Mouse (Mus musculus): ENCODE results near the gene Nav2. TPM values are rescaled to one million over a fixed set of nuclear protein-coding genes. Genes with fewer than 3 reads are reported as not detected.
A peak's percentile ranks its signal among the peaks of the same experiment; 100 is the strongest.

Gene Nav2
- total and polyA plus RNA-seq, 3 experiments: under 0.01 TPM; not detected in 2

DNA sequence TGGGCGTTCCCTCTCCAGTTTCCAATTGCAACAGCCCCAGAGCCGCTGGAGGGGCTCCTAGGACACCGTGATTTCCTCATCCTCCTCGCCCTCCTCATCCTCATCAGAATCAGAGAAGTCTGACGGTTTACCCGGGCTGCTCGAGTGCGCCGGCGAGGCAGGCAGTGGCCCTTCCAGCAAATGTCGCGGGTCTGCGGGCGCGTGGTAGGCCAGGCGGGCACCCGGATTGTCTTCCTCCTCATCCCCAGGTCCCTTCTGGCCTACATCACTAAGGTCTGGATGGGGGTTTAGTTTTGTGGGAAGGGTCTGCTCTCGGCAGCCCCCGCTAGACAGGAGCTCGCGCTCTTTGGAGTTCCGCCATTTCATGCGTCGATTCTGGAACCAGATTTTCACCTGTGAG, 723.9 kb downstream of the Nav2 start:
- no peak overlapping the region for H3K4me3 ChIP-seq (replicated peaks in 1 of 3; ENCODE audit: low read depth in 2 of 3, low read length in 2 of 3, poor library complexity in 1 of 3)
- in situ Hi-C loops (cut with MboI; ENCODE audit: low pct_ligation_motif_present, low pct_unique_long_range_greater_than_20kb, low sequenced_read_pairs): no loop called here
- no peaks in the 10 kb centered on the region for H3K36me3 ChIP-seq (replicated peaks in 1 of 2; ENCODE audit: control insufficient read depth in 1 of 2, insufficient read depth in 1 of 2, low read length in 1 of 2)
- DNase-seq (ENCODE audit: extremely low read depth): no peak
- H3K27me3 ChIP-seq (replicated peaks): no peaks in the 10 kb centered on the region
- dilution Hi-C loops (cut with MboI; ENCODE audit: extremely low pct_ligation_motif_present, extremely low pct_unique_long_range_greater_than_20kb, low sequenced_read_pairs): no loop called here
- no peak overlapping the region for H3K27ac ChIP-seq (ENCODE audit: insufficient read depth, low read depth)
- H3K4me1 ChIP-seq (ENCODE audit: control insufficient read depth in 1 of 2, insufficient read depth in 2 of 2): peaks cover 4 to 19% of the 10 kb centered on the region in 2 experiments
- no peak overlapping the region for H3K9ac ChIP-seq (ENCODE audit: insufficient read depth, low read depth)
- no peaks in the 10 kb centered on the region for H3K79me2 ChIP-seq (replicated peaks; ENCODE audit: control insufficient read depth, extremely low read depth, insufficient read depth, poor library complexity, severe bottlenecking)
- TF ChIP-seq SIN3A (IDR thresholded peaks at IDR 0.05; ENCODE audit: low read length): no peak
- TF ChIP-seq SMC3 (IDR thresholded peaks at IDR 0.05; ENCODE audit: low read depth, low read length): no peak
- no peak for TF ChIP-seq MAX (IDR thresholded peaks at IDR 0.05; ENCODE audit: low read length)
- no peak for TF ChIP-seq POLR2A (IDR thresholded peaks at IDR 0.05; ENCODE audit: low read depth, low read length)
- no peak for TF ChIP-seq ZKSCAN1 (IDR thresholded peaks at IDR 0.05; ENCODE audit: borderline replicate concordance, low read depth, low read length)
- no peak for TF ChIP-seq NELFE (IDR thresholded peaks at IDR 0.05; ENCODE audit: low read depth, low read length)
- no peak for TF ChIP-seq MYC (IDR thresholded peaks at IDR 0.05; ENCODE audit: low read depth, low read length)
- TF ChIP-seq JUN (IDR thresholded peaks at IDR 0.05; ENCODE audit: insufficient read depth, low read depth, low read length): no peak
- no peak for TF ChIP-seq POLR2AphosphoS2 (IDR thresholded peaks at IDR 0.05; ENCODE audit: low read depth, low read length)
- no peak for TF ChIP-seq CHD2 (IDR thresholded peaks at IDR 0.05; ENCODE audit: low read length)
- TF ChIP-seq GABPA (IDR thresholded peaks at IDR 0.05; ENCODE audit: insufficient replicate concordance, low read depth, low read length): no peak
- no peak for TF ChIP-seq BHLHE40 (IDR thresholded peaks at IDR 0.05; ENCODE audit: low read depth, low read length)
- no peak for TF ChIP-seq TBP (conservative IDR thresholded peaks at IDR 0.05; ENCODE audit: low read depth, low read length)
- TF ChIP-seq JUND (conservative IDR thresholded peaks at IDR 0.05; ENCODE audit: low read depth, low read length): no peak
- no peak for TF ChIP-seq ZNF384 (IDR thresholded peaks at IDR 0.05; ENCODE audit: low read depth, low read length)
- no peak for TF ChIP-seq TCF12 (IDR thresholded peaks at IDR 0.05; ENCODE audit: low read depth, low read length)
- no peak for TF ChIP-seq MAFK (IDR thresholded peaks at IDR 0.05; ENCODE audit: insufficient replicate concordance, low read length)
- no peak for TF ChIP-seq ZMIZ1 (IDR thresholded peaks at IDR 0.05; ENCODE audit: low read depth, low read length)
- TF ChIP-seq NRF1 (IDR thresholded peaks at IDR 0.05; ENCODE audit: low read depth, low read length): no peak
- H3K4me2 ChIP-seq (ENCODE audit: insufficient read depth, low read depth, poor library complexity, severe bottlenecking): no peak overlapping the region
- H3K9me3 ChIP-seq (replicated peaks; ENCODE audit: low read length): peaks cover 22% of the 10 kb centered on the region

DNA sequence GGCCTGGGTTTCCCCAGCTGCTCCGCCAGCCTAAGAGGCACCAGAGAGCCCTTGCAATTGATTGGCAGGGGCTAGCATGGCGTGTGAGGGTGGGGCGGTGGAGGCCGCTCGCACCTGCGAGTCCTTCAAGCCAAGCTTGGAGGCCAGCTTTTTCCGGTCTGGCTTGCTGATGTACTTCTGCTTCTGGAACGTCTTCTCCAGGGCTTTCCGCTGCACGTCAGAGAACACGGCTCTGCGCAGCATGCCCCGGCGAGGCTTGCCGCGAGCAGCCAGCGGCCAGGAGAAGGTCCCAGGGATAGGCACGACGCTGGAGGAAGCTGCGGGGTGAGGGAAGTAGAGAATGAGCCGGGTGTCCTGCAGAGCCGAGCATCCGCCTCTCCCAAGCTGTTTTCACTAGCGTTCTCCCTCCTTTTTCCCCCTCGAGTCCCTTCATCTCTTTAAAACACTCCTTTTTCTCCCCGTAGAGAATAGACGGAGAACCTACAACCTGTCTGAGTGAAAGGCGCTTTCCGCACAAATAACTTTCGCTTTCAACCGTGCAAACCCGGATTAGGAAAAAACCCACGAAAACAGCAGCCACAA, 725.0 kb downstream of the Nav2 start:
- H3K4me2 ChIP-seq (ENCODE audit: insufficient read depth, low read depth, poor library complexity, severe bottlenecking): peak overlapping the region; percentile 93
- H3K4me1 ChIP-seq (ENCODE audit: control insufficient read depth in 1 of 2, insufficient read depth in 2 of 2): peaks cover 4 to 19% of the 10 kb centered on the region in 2 experiments
- H3K9ac ChIP-seq (ENCODE audit: insufficient read depth, low read depth): peak overlapping the region; percentile 15; the same call in 1 of the 2 replicates
- H3K36me3 ChIP-seq (replicated peaks in 1 of 2; ENCODE audit: control insufficient read depth in 1 of 2, insufficient read depth in 1 of 2, low read length in 1 of 2): no peaks in the 10 kb centered on the region
- H3K27me3 ChIP-seq (replicated peaks): no peaks in the 10 kb centered on the region
- peak overlapping the region; percentile 28 to 58 (median 54) for H3K4me3 ChIP-seq (replicated peaks in 1 of 3; ENCODE audit: low read depth in 2 of 3, low read length in 2 of 3, poor library complexity in 1 of 3)
- peaks cover 22% of the 10 kb centered on the region for H3K9me3 ChIP-seq (replicated peaks; ENCODE audit: low read length)
- DNase-seq (ENCODE audit: extremely low read depth): peak; percentile 90
- H3K27ac ChIP-seq (ENCODE audit: insufficient read depth, low read depth): no peak overlapping the region
- dilution Hi-C loops (cut with MboI; ENCODE audit: extremely low pct_ligation_motif_present, extremely low pct_unique_long_range_greater_than_20kb, low sequenced_read_pairs): no loop called here
- H3K79me2 ChIP-seq (replicated peaks; ENCODE audit: control insufficient read depth, extremely low read depth, insufficient read depth, poor library complexity, severe bottlenecking): no peaks in the 10 kb centered on the region
- in situ Hi-C loops (cut with MboI; ENCODE audit: low pct_ligation_motif_present, low pct_unique_long_range_greater_than_20kb, low sequenced_read_pairs): no loop called here
- TF ChIP-seq MAFK (IDR thresholded peaks at IDR 0.05; ENCODE audit: insufficient replicate concordance, low read length) (no peak), ETS1 (conservative IDR thresholded peaks at IDR 0.05; ENCODE audit: low read depth, low read length) (peak; percentile 59), KAT2A (IDR thresholded peaks at IDR 0.05; ENCODE audit: insufficient replicate concordance, low read length) (no peak), NRF1 (IDR thresholded peaks at IDR 0.05; ENCODE audit: low read depth, low read length) (0 out of 2 replicates have a peak, but pooled peaks have one; percentile 40), TCF12 (IDR thresholded peaks at IDR 0.05; ENCODE audit: low read depth, low read length) (peak; percentile 82), CHD1 (IDR thresholded peaks at IDR 0.05; ENCODE audit: low read depth, low read length) (no peak), MAX (IDR thresholded peaks at IDR 0.05; ENCODE audit: low read length) (peak; percentile 80), MEF2A (IDR thresholded peaks at IDR 0.05; ENCODE audit: borderline replicate concordance, low read depth, low read length) (no peak), RAD21 (IDR thresholded peaks at IDR 0.05; ENCODE audit: low read depth, low read length) (no peak; the same call in 1 of the 2 replicates), POLR2A (IDR thresholded peaks at IDR 0.05; ENCODE audit: low read depth, low read length) (peak; percentile 37; the same call in 1 of the 2 replicates), JUND (conservative IDR thresholded peaks at IDR 0.05; ENCODE audit: low read depth, low read length) (no peak), BHLHE40 (IDR thresholded peaks at IDR 0.05; ENCODE audit: low read depth, low read length) (peak; percentile 73), MXI1 (IDR thresholded peaks at IDR 0.05; ENCODE audit: low read depth, low read length) (no peak), USF2 (conservative IDR thresholded peaks at IDR 0.05; ENCODE audit: low read depth, low read length) (no peak), ZNF384 (IDR thresholded peaks at IDR 0.05; ENCODE audit: low read depth, low read length) (no peak), E2F4 (IDR thresholded peaks at IDR 0.05; ENCODE audit: insufficient replicate concordance, low read depth, low read length) (no peak), USF1 (IDR thresholded peaks at IDR 0.05; ENCODE audit: low read depth, low read length) (no peak), MYC (IDR thresholded peaks at IDR 0.05; ENCODE audit: low read depth, low read length) (no peak), CHD2 (IDR thresholded peaks at IDR 0.05; ENCODE audit: low read length) (no peak), ZC3H11A (IDR thresholded peaks at IDR 0.05; ENCODE audit: low read depth, low read length) (no peak), IRF4 (IDR thresholded peaks at IDR 0.05; ENCODE audit: low read depth, low read length) (peak; percentile 28; the same call in 1 of the 2 replicates)
